Mouse (Mus musculus): ENCODE data around the gene Ubb.

The Ubb gene

GRCm38 (mm10) chr11:62576530-62577152, 25.7 kb downstream of the Ubb start:
- no peak for ATAC-seq (ENCODE audit: insufficient number of reproducible peaks, low FRiP score, low TSS enrichment)

GRCm38 (mm10) chr11:62583031-62583430, 32.1 kb downstream of the Ubb start:
- no peak for ATAC-seq (ENCODE audit: insufficient number of reproducible peaks, low FRiP score, low TSS enrichment)

- no peak for ATAC-seq (ENCODE audit: insufficient number of reproducible peaks, low FRiP score, low TSS enrichment)
These were observed 33.8 kb downstream of the Ubb start for GRCm38 (mm10) chr11:62584671-62585206.

GRCm38 (mm10) chr11:62587034-62587433, 36.1 kb downstream of the Ubb start:
- no peak for ATAC-seq (ENCODE audit: insufficient number of reproducible peaks, low FRiP score, low TSS enrichment)

- no peak for ATAC-seq (ENCODE audit: insufficient number of reproducible peaks, low FRiP score, low TSS enrichment)
These were observed 38.4 kb downstream of the Ubb start for GRCm38 (mm10) chr11:62589391-62589790.

GRCm38 (mm10) chr11:62591026-62591425, 40.1 kb downstream of the Ubb start:
- peak; percentile 57; the same call in 1 of the 2 replicates for ATAC-seq (ENCODE audit: insufficient number of reproducible peaks, low FRiP score, low TSS enrichment)

- ATAC-seq (ENCODE audit: insufficient number of reproducible peaks, low FRiP score, low TSS enrichment), result no peak
These were observed 41.1 kb downstream of the Ubb start for GRCm38 (mm10) chr11:62591904-62592575.

GRCm38 (mm10) chr11:62598571-62598970, 47.6 kb downstream of the Ubb start:
- no peak for ATAC-seq (ENCODE audit: insufficient number of reproducible peaks, low FRiP score, low TSS enrichment)

GRCm38 (mm10) chr11:62601732-62602618, 51.0 kb downstream of the Ubb start:
- ATAC-seq (ENCODE audit: insufficient number of reproducible peaks, low FRiP score, low TSS enrichment), result no peak
